13 mouse cellular contexts compared by ENCODE assay signal in the genomic region with DNA sequence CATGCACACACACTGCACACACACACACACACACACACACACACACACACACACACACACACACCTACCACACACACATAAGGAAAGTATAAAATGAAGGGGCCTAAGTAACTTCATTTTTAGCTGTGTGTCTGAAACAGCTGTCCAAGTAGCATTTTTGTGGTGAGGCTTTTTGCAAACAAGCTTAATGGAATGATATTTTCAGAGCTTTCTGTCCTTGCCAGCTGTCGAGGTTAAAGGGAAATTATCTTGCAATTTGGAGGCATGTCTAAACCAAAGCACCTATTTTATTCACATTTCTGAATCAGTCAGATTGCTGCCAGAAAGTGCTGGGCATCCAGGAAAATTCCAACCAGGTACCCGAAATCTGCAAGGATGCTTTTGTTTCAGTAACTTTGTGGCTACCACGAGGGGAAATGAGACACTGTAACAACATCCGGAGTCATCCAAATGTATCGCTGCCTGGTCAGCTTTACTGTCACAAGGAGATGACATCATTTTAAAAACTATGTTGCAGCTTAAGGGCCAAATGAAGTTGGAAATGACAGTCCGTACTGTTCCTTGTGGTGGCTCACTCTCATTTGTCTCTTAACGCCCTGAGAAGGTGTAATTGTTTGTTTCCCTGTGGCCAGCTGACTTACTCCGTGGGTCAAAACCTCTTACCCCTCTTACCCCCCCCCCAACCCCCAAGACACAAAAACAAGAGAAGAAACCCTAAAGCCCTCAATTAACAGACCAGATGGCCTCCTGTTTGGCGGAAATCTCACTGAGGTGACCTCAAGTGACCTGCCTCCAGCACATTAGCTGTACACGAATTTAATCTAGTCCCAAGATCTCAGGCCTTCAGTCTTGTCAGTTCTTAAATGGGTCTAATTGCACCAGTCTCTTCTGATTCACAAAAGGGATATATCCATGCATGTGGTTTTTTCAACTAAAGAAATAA. TPM values are rescaled to one million over a fixed set of nuclear protein-coding genes. Genes with fewer than 3 reads are reported as not detected.
A peak's percentile ranks its signal among the peaks of the same experiment; 100 is the strongest.
DNase-seq lines count a peak whose midpoint lies in the region; ATAC-seq and TF ChIP-seq lines count a peak whose summit lies in the region.
"Had no signal": no experiment of that assay in that cellular context is flagged by ENCODE, and none has a peak within 500 bp of the region (broad histone marks: within the 10 kb centered on the region; RNA-seq: fewer than 3 reads in every experiment).

No protein-coding gene starts in this region.

- 51% methylated on average over 10 of the region's 10 CpGs for WGBS in heart, postnatal 0 days
- WGBS in stomach, embryonic 16.5 days: 44% methylated on average over 10 of the region's 10 CpGs
- WGBS in stomach, postnatal 0 days: 43% methylated on average over 10 of the region's 10 CpGs
- WGBS in cerebellum, adult 2 months: 15% methylated on average over 10 of the region's 10 CpGs

- no peaks in the 10 kb centered on the region for H3K27me3 ChIP-seq in heart, postnatal 0 days (ENCODE audit: control insufficient read depth, insufficient read depth, low read length)
- no peaks in the 10 kb centered on the region for H3K27me3 ChIP-seq in stomach, embryonic 16.5 days (ENCODE audit: control insufficient read depth, insufficient read depth, low read length)
- no peaks in the 10 kb centered on the region for H3K27me3 ChIP-seq in stomach, postnatal 0 days (ENCODE audit: control insufficient read depth, insufficient read depth, low read length)
- H3K27me3 ChIP-seq in cerebellum, adult 2 months (ENCODE audit: control insufficient read depth, insufficient read depth, low read length): no peaks in the 10 kb centered on the region
- H3K27me3 ChIP-seq: forebrain, embryonic 13.5 days; intestine, embryonic 15.5 days; midbrain, embryonic 15.5 days had no signal

- no peaks in the 10 kb centered on the region for H3K9me3 ChIP-seq in heart, postnatal 0 days (replicated peaks; ENCODE audit: control insufficient read depth, low read length)
- H3K9me3 ChIP-seq in stomach, embryonic 16.5 days (replicated peaks; ENCODE audit: control insufficient read depth, low read length): no peaks in the 10 kb centered on the region
- no peaks in the 10 kb centered on the region for H3K9me3 ChIP-seq in stomach, postnatal 0 days (ENCODE audit: control insufficient read depth, low read length)
- H3K9me3 ChIP-seq: forebrain, embryonic 13.5 days; intestine, embryonic 15.5 days; midbrain, embryonic 15.5 days had no signal

- TF ChIP-seq CTCF in heart, postnatal 0 days (IDR thresholded peaks at IDR 0.05; ENCODE audit: low read depth): no peak
- TF ChIP-seq CTCF in stomach, postnatal 0 days (IDR thresholded peaks at IDR 0.05; ENCODE audit: low read depth): no peak
- TF ChIP-seq CTCF in cerebellum, adult 2 months (IDR thresholded peaks at IDR 0.05; ENCODE audit: borderline replicate concordance, insufficient read depth, low read depth, low read length): no peak

- no peak overlapping the region for H3K4me2 ChIP-seq in heart, postnatal 0 days (ENCODE audit: low read depth, low read length)
- no peak overlapping the region for H3K4me2 ChIP-seq in stomach, embryonic 16.5 days (ENCODE audit: low read depth, low read length)
- no peak overlapping the region for H3K4me2 ChIP-seq in stomach, postnatal 0 days (replicated peaks; ENCODE audit: low read depth)
- H3K4me2 ChIP-seq: forebrain, embryonic 13.5 days; intestine, embryonic 15.5 days; midbrain, embryonic 15.5 days had no signal

- no peak overlapping the region for H3K27ac ChIP-seq in heart, postnatal 0 days (ENCODE audit: low read depth)
- H3K27ac ChIP-seq in stomach, embryonic 16.5 days (ENCODE audit: low read length): peak overlapping the region; percentile 27; the same call in 1 of the 2 replicates
- no peak overlapping the region for H3K27ac ChIP-seq in stomach, postnatal 0 days (replicated peaks)
- H3K27ac ChIP-seq in cerebellum, adult 2 months (ENCODE audit: insufficient read depth, low read length): peak overlapping the region; percentile 24; the same call in 1 of the 2 replicates
- H3K27ac ChIP-seq: forebrain, embryonic 13.5 days; intestine, embryonic 15.5 days; midbrain, embryonic 15.5 days had no signal

- no peak for ATAC-seq in heart, postnatal 0 days (ENCODE audit: insufficient read depth, low read depth)
- ATAC-seq in stomach, embryonic 16.5 days (ENCODE audit: insufficient read depth, low FRiP score): no peak
- no peak for ATAC-seq in stomach, postnatal 0 days (ENCODE audit: low FRiP score, low TSS enrichment)
- no peak for ATAC-seq in frontal cortex, adult (ENCODE audit: low TSS enrichment)
- no peak for ATAC-seq in erythroid progenitor cell, adult 5-6 weeks (replicated peaks; ENCODE audit: low FRiP score, poor library complexity, severe bottlenecking)
- ATAC-seq: forebrain, embryonic 13.5 days; intestine, embryonic 15.5 days; midbrain, embryonic 15.5 days had no signal

- H3K4me1 ChIP-seq in heart, postnatal 0 days (ENCODE audit: control insufficient read depth, insufficient read depth): no peaks in the 10 kb centered on the region
- peaks cover 4% of the 10 kb centered on the region; the same call in 1 of the 2 replicates for H3K4me1 ChIP-seq in stomach, embryonic 16.5 days (ENCODE audit: control insufficient read depth, insufficient read depth, low read length)
- no peaks in the 10 kb centered on the region for H3K4me1 ChIP-seq in stomach, postnatal 0 days (replicated peaks; ENCODE audit: control insufficient read depth, insufficient read depth)
- H3K4me1 ChIP-seq in cerebellum, adult 2 months (ENCODE audit: control insufficient read depth, insufficient read depth, low read length): peaks cover 8% of the 10 kb centered on the region; the same call in 1 of the 2 replicates
- H3K4me1 ChIP-seq: forebrain, embryonic 13.5 days; intestine, embryonic 15.5 days had no signal

- intact Hi-C loops in heart, postnatal 25 days (cut with DNase I): no loop called here

- H3K36me3 ChIP-seq in heart, postnatal 0 days (replicated peaks; ENCODE audit: control insufficient read depth, insufficient read depth, low read length): no peaks in the 10 kb centered on the region
- H3K36me3 ChIP-seq in stomach, embryonic 16.5 days (ENCODE audit: control insufficient read depth, insufficient read depth, low read length): no peaks in the 10 kb centered on the region
- H3K36me3 ChIP-seq in stomach, postnatal 0 days (ENCODE audit: control insufficient read depth, insufficient read depth, low read length): no peaks in the 10 kb centered on the region
- H3K36me3 ChIP-seq: intestine, embryonic 15.5 days; midbrain, embryonic 15.5 days had no signal

- TF ChIP-seq EP300 in heart, postnatal 0 days (IDR thresholded peaks at IDR 0.05; ENCODE audit: low read depth): no peak
- no peak for TF ChIP-seq EP300 in stomach, postnatal 0 days (optimal IDR thresholded peaks at IDR 0.05)

- no peak overlapping the region for H3K9ac ChIP-seq in heart, postnatal 0 days (replicated peaks; ENCODE audit: low read depth, low read length)
- no peak overlapping the region for H3K9ac ChIP-seq in stomach, embryonic 16.5 days (ENCODE audit: low read length)
- H3K9ac ChIP-seq in stomach, postnatal 0 days (ENCODE audit: low read length): no peak overlapping the region
- H3K9ac ChIP-seq: forebrain, embryonic 13.5 days; intestine, embryonic 15.5 days; midbrain, embryonic 15.5 days had no signal

- TF ChIP-seq POLR2A in cerebellum, adult 2 months (IDR thresholded peaks at IDR 0.05; ENCODE audit: borderline replicate concordance, insufficient read depth, low read length): no peak

- no peak overlapping the region for H3K4me3 ChIP-seq in heart, postnatal 0 days (ENCODE audit: low read depth, low read length)
- no peak overlapping the region for H3K4me3 ChIP-seq in stomach, embryonic 16.5 days (replicated peaks; ENCODE audit: low read length)
- H3K4me3 ChIP-seq in stomach, postnatal 0 days (ENCODE audit: low read depth, low read length): no peak overlapping the region
- no peak overlapping the region for H3K4me3 ChIP-seq in cerebellum, adult 2 months (replicated peaks; ENCODE audit: insufficient read depth, low read depth, low read length)
- H3K4me3 ChIP-seq: forebrain, embryonic 13.5 days; intestine, embryonic 15.5 days; midbrain, embryonic 15.5 days had no signal

- DNase-seq in heart, postnatal 0 days (ENCODE audit: low spot score): peak; percentile 21
- no peak for DNase-seq in heart, postnatal 25 days (ENCODE audit: low spot score)
- no peak for DNase-seq in stomach, postnatal 0 days (ENCODE audit: low spot score)
- peak; percentile 52 to 69 for DNase-seq in cerebellum, adult 2 months
- no peak for DNase-seq in left cerebral cortex, adult 18-20 months (ENCODE audit: low spot score in 2 of 2)
- DNase-seq: adrenal gland, postnatal 36 days; gastrocnemius, postnatal 25 days had no signal

RNA-seq across cellular contexts. Expression of gene Cnksr3, which starts 48.4 kb away (rescaled TPM):
- total RNA-seq in heart, postnatal 0 days (2014; rRNA removed; ENCODE audit: low replicate concordance): 16.6 and 18.2 TPM in 2 replicates
- polyA plus RNA-seq in heart, postnatal 0 days (2015; fragmentation: Nextera tagmentation; extraction: Ambion mirVana): 7.8 and 8.1 TPM in 2 replicates
- total RNA-seq in heart, postnatal 25 days (2021): 10 to 100 TPM; 20.0 to 20.8 TPM
- 14.1 and 14.8 TPM in 2 replicates for polyA plus RNA-seq in stomach, embryonic 16.5 days (2015; fragmentation: Nextera tagmentation; extraction: Ambion mirVana)
- polyA plus RNA-seq in stomach, postnatal 0 days (2015; fragmentation: Nextera tagmentation; extraction: Ambion mirVana): 7.0 and 7.6 TPM in 2 replicates
- polyA plus RNA-seq in cerebellum, adult 2 months (2012; rRNA removed): 35.9 and 43.3 TPM in 2 replicates
- total RNA-seq in erythroid progenitor cell, adult 5-6 weeks (2015; ENCODE audit: low replicate concordance): 0.72 TPM in 1 of 2 replicates, not detected in the other
- total RNA-seq in erythroid progenitor cell, adult 5-6 weeks (2017; ENCODE audit: low replicate concordance): 1.0 TPM in 1 of 2 replicates, not detected in the other
- 1 to 10 TPM; 3.6 to 3.8 TPM for total RNA-seq in left cerebral cortex, adult 18-20 months (2021)

Comparison
In these comparisons a context has a peak if more than half of its experiments do, and no peak if none do; other contexts are left out.
1. DNase-seq: peak in heart, postnatal 0 days (single experiment) and cerebellum, adult 2 months (2 of 2); none in heart, postnatal 25 days (single experiment), stomach, postnatal 0 days (single experiment) and left cerebral cortex, adult 18-20 months (0 of 2).
2. H3K27ac ChIP-seq: peak in stomach, embryonic 16.5 days (single experiment) and cerebellum, adult 2 months (single experiment); none in heart, postnatal 0 days (single experiment) and stomach, postnatal 0 days (single experiment).